ENCODE assay signal across 8 mouse cellular contexts in the genomic region with DNA sequence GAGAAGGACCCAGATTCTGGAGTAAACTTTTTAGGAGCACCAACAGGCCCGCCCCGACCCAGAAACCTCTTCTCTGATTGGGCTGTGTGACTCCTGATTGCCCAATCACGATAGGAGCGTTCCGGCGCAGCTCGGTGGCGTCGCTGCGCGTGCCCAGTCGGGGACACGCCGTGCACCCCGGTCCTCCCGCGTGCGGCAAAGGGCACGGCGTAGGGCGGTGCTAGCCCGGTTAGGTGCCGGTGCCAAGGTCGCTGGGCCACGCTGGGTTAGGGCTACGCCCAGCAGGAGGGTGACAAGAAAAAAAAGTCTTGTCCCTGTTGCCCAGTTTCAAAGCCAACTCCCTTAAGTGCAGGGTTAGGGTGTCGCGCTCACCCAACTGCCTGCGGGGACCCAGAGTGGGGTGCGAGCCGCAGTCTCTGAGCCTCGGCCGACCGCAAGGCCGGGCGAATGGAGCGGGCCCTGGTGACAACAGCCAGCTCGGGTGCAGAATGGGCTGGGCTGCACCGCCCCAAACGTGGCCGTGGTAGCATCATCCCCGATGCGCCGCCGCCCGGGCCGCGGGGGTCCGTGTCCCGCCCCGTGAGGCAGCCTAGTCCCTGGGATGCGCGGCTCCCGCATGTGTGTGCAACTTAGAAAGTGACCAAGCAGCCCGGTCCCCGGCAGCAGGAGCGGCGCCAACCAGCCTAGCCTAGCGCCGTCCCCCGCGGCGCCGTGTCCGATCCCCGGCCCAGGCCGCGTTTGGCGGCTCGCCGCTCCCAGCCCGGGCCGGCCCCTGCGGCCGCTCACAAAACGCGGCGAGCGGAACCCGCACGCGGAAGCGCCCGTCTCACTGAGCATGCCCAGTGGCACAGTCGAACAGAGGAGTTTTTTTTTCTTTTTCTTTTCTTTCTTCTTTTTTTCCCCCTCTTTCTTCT. TPM values are rescaled to one million over a fixed set of nuclear protein-coding genes. Genes with fewer than 3 reads are reported as not detected.
DNase-seq lines count a peak whose midpoint lies in the region; ATAC-seq and TF ChIP-seq lines count a peak whose summit lies in the region.

A gene (plus strand): TSS at position 832 of the 914 bp plus-strand sequence.

- peak within 1 kb of the TSS; percentile 89 to 97 for H3K4me3 ChIP-seq in MEL (ENCODE audit: control insufficient read depth in 1 of 2, insufficient read depth in 1 of 2, low read depth in 2 of 2, low read length in 2 of 2)
- H3K4me3 ChIP-seq in cerebellum, adult 2 months (replicated peaks; ENCODE audit: insufficient read depth, low read depth, low read length), result peak within 1 kb of the TSS; percentile 84
- peak within 1 kb of the TSS; percentile 92 for H3K4me3 ChIP-seq in forebrain, postnatal 0 days (ENCODE audit: low read depth, low read length)
- peak within 1 kb of the TSS; percentile 92 for H3K4me3 ChIP-seq in lung, embryonic 15.5 days

- peak within 1 kb of the TSS; percentile 73 for H3K4me2 ChIP-seq in forebrain, postnatal 0 days (ENCODE audit: low read depth)
- peak within 1 kb of the TSS; percentile 82 for H3K4me2 ChIP-seq in lung, embryonic 15.5 days

- no peak for TF ChIP-seq RAD21 in MEL (IDR thresholded peaks at IDR 0.05; ENCODE audit: low read depth, low read length)

- WGBS in cerebellum, adult 2 months, result under 1% methylated on average over 85 of the region's 85 CpGs
- WGBS in forebrain, postnatal 0 days, result 1% methylated on average over 85 of the region's 85 CpGs
- WGBS in lung, embryonic 15.5 days, result under 1% methylated on average over 85 of the region's 85 CpGs

- no peaks in the 10 kb centered on the region for H3K27me3 ChIP-seq in MEL (ENCODE audit: control insufficient read depth in 1 of 2, insufficient read depth in 2 of 2, low read length in 2 of 2)
- no peaks in the 10 kb centered on the region for H3K27me3 ChIP-seq in cerebellum, adult 2 months (ENCODE audit: control insufficient read depth, insufficient read depth, low read length)
- no peaks in the 10 kb centered on the region for H3K27me3 ChIP-seq in forebrain, postnatal 0 days (ENCODE audit: insufficient read depth, low read length)
- H3K27me3 ChIP-seq in lung, embryonic 15.5 days, result no peaks in the 10 kb centered on the region

- H3K79me2 ChIP-seq in MEL (ENCODE audit: control insufficient read depth, insufficient read depth, low read length, poor library complexity), result peaks cover 39% of the 10 kb centered on the region

- no peaks in the 10 kb centered on the region for H3K9me3 ChIP-seq in MEL (replicated peaks; ENCODE audit: insufficient read depth, low read length)
- H3K9me3 ChIP-seq in forebrain, postnatal 0 days (ENCODE audit: low read length), result no peaks in the 10 kb centered on the region
- no peaks in the 10 kb centered on the region for H3K9me3 ChIP-seq in lung, embryonic 15.5 days

- peak; percentile 82 to 94 for TF ChIP-seq POLR2A in MEL (IDR thresholded peaks at IDR 0.05; ENCODE audit: control insufficient read depth in 1 of 2, insufficient read depth in 1 of 2, low read depth in 1 of 2, low read length in 2 of 2, poor library complexity in 1 of 2)
- TF ChIP-seq POLR2A in cerebellum, adult 2 months (IDR thresholded peaks at IDR 0.05; ENCODE audit: borderline replicate concordance, insufficient read depth, low read length), result peak; percentile 78

- ATAC-seq in forebrain, postnatal 0 days, result peak; percentile 95
- ATAC-seq in lung, embryonic 15.5 days (ENCODE audit: borderline replicate concordance, extremely low read depth, low FRiP score, low TSS enrichment), result peak; percentile 96

- H3K27ac ChIP-seq in MEL (ENCODE audit: control insufficient read depth, low read depth, low read length), result peak within 1 kb of the TSS; percentile 97
- H3K27ac ChIP-seq in cerebellum, adult 2 months (ENCODE audit: insufficient read depth, low read length), result peak within 1 kb of the TSS; percentile 92
- peak within 1 kb of the TSS; percentile 98 for H3K27ac ChIP-seq in forebrain, postnatal 0 days (ENCODE audit: low read depth, low read length)
- H3K27ac ChIP-seq in lung, embryonic 15.5 days, result peak within 1 kb of the TSS; percentile 100

- DNase-seq in MEL (ENCODE audit: low read depth, low spot score), result peak; percentile 97
- peak; percentile 96 to 97 for DNase-seq in cerebellum, adult 2 months
- DNase-seq in forebrain, postnatal 0 days, result peak; percentile 95
- peak; percentile 94 for DNase-seq in heart, postnatal 4 days
- peak; percentile 92 to 94 for DNase-seq in layer of hippocampus, adult 8-10 months (ENCODE audit: low spot score in 2 of 2)
- peak; percentile 94 for DNase-seq in ovary, adult 18-20 months (ENCODE audit: low spot score)
- peak; percentile 93 for DNase-seq in thymus, postnatal 0 days (ENCODE audit: low spot score)

- peaks cover 0 to 26% of the 10 kb centered on the region in 2 experiments; a peak in 3 of 4 replicates for H3K36me3 ChIP-seq in MEL (ENCODE audit: control insufficient read depth in 1 of 2, insufficient read depth in 2 of 2, low read length in 2 of 2)
- H3K36me3 ChIP-seq in forebrain, postnatal 0 days (ENCODE audit: insufficient read depth), result no peaks in the 10 kb centered on the region
- peaks cover 3% of the 10 kb centered on the region; the same call in 1 of the 2 replicates for H3K36me3 ChIP-seq in lung, embryonic 15.5 days

- TF ChIP-seq EP300 in MEL (IDR thresholded peaks at IDR 0.05; ENCODE audit: low read depth in 1 of 2, low read length in 2 of 2), result 0 out of 4 replicates have a peak, but pooled peaks of 1 of the 2 experiments have one; percentile 2

- peak within 1 kb of the TSS; percentile 96 for H3K9ac ChIP-seq in MEL (ENCODE audit: control insufficient read depth, low read depth, low read length, poor library complexity, severe bottlenecking)
- peak within 1 kb of the TSS; percentile 85 for H3K9ac ChIP-seq in forebrain, postnatal 0 days
- H3K9ac ChIP-seq in lung, embryonic 15.5 days, result peak within 1 kb of the TSS; percentile 95

- no peak for TF ChIP-seq CTCF in MEL (IDR thresholded peaks at IDR 0.05 in 2 of 3, conservative IDR thresholded peaks at IDR 0.05 in 1 of 3; ENCODE audit: control insufficient read depth in 1 of 3, insufficient read depth in 1 of 3, low read depth in 2 of 3, low read length in 3 of 3, poor library complexity in 1 of 3, severe bottlenecking in 1 of 3)
- TF ChIP-seq CTCF in cerebellum, adult 2 months (IDR thresholded peaks at IDR 0.05; ENCODE audit: borderline replicate concordance, insufficient read depth, low read depth, low read length), result no peak
- no peak for TF ChIP-seq CTCF in forebrain, postnatal 0 days (IDR thresholded peaks at IDR 0.05; ENCODE audit: low read depth)

- peaks cover 8 to 22% of the 10 kb centered on the region in 2 experiments for H3K4me1 ChIP-seq in MEL (ENCODE audit: control insufficient read depth in 1 of 2, insufficient read depth in 2 of 2, low read length in 2 of 2)
- peaks cover 4% of the 10 kb centered on the region for H3K4me1 ChIP-seq in cerebellum, adult 2 months (ENCODE audit: control insufficient read depth, insufficient read depth, low read length)
- H3K4me1 ChIP-seq in forebrain, postnatal 0 days (ENCODE audit: insufficient read depth), result peaks cover 9% of the 10 kb centered on the region; the same call in 1 of the 2 replicates
- H3K4me1 ChIP-seq in lung, embryonic 15.5 days, result peaks cover 13% of the 10 kb centered on the region

TF ChIP-seq in MEL, 35 proteins besides CTCF, POLR2A, EP300 and RAD21 (continues in another document):
- TF ChIP-seq ZMIZ1 (IDR thresholded peaks at IDR 0.05; ENCODE audit: low read depth, low read length), result peak; percentile 96
- TF ChIP-seq ZKSCAN1 (IDR thresholded peaks at IDR 0.05; ENCODE audit: low read depth, low read length), result no peak
- TF ChIP-seq CHD2 (IDR thresholded peaks at IDR 0.05; ENCODE audit: low read length), result no peak
- no peak for TF ChIP-seq MEF2A (IDR thresholded peaks at IDR 0.05; ENCODE audit: extremely low read depth, insufficient replicate concordance, low read depth, low read length, poor library complexity, severe bottlenecking)
- peak; percentile 72 for TF ChIP-seq TCF12 (IDR thresholded peaks at IDR 0.05; ENCODE audit: low read depth, low read length)
- no peak for TF ChIP-seq MYB (IDR thresholded peaks at IDR 0.05; ENCODE audit: low read depth, low read length)
- TF ChIP-seq MYC (IDR thresholded peaks at IDR 0.05; ENCODE audit: low read depth, low read length), result peak; percentile 88
- peak; percentile 70; the same call in 1 of the 2 replicates for TF ChIP-seq POLR2AphosphoS5 (IDR thresholded peaks at IDR 0.05; ENCODE audit: borderline replicate concordance, low read depth, low read length)
- TF ChIP-seq BHLHE40 (IDR thresholded peaks at IDR 0.05; ENCODE audit: borderline replicate concordance, low read depth, low read length), result no peak
- no peak for TF ChIP-seq GABPA (IDR thresholded peaks at IDR 0.05; ENCODE audit: low read depth, low read length)
- peak; percentile 61 for TF ChIP-seq MXI1 (IDR thresholded peaks at IDR 0.05; ENCODE audit: low read depth, low read length)
- 0 out of 2 replicates have a peak, but pooled peaks have one; percentile 14 for TF ChIP-seq ETS1 (IDR thresholded peaks at IDR 0.05; ENCODE audit: low read depth, low read length)
- peak; percentile 90 for TF ChIP-seq ZNF384 (IDR thresholded peaks at IDR 0.05; ENCODE audit: low read depth, low read length)
- peak; percentile 36 for TF ChIP-seq CHD1 (IDR thresholded peaks at IDR 0.05; ENCODE audit: low read depth, low read length)
- TF ChIP-seq SMC3 (IDR thresholded peaks at IDR 0.05; ENCODE audit: low read depth, low read length), result no peak
- peak; percentile 86; the same call in 1 of the 2 replicates for TF ChIP-seq POLR2AphosphoS2 (IDR thresholded peaks at IDR 0.05; ENCODE audit: low read length)
- peak; percentile 87 for TF ChIP-seq HCFC1 (IDR thresholded peaks at IDR 0.05; ENCODE audit: low read depth, low read length)
- TF ChIP-seq SIN3A (IDR thresholded peaks at IDR 0.05; ENCODE audit: low read length), result peak; percentile 76
- TF ChIP-seq RCOR1 (IDR thresholded peaks at IDR 0.05; ENCODE audit: low read depth, low read length), result no peak
- TF ChIP-seq JUND (IDR thresholded peaks at IDR 0.05; ENCODE audit: low read depth, low read length), result no peak
- no peak for TF ChIP-seq ZC3H11A (IDR thresholded peaks at IDR 0.05; ENCODE audit: low read depth, low read length)

RNA-seq across cellular contexts. Expression of the gene that starts here (rescaled TPM):
- total RNA-seq in MEL (2012; rRNA removed), result 22.2 and 22.6 TPM in 2 replicates
- polyA plus RNA-seq in MEL (2012; ENCODE audit: insufficient read depth in 1 of 2, insufficient read length in 2 of 2, low read depth in 1 of 2, low replicate concordance in 2 of 2, missing spikeins in 1 of 2), result 10 to 100 TPM in 1 of 2 experiments, not detected in 1; 22.5 TPM
- polyA plus RNA-seq in cerebellum, adult 2 months (2012; rRNA removed), result 19.8 and 21.9 TPM in 2 replicates
- total RNA-seq in forebrain, postnatal 0 days (2014; rRNA removed), result 45.4 and 47.2 TPM in 2 replicates
- 38.1 and 40.8 TPM in 2 replicates for polyA plus RNA-seq in forebrain, postnatal 0 days (2015; fragmentation: Nextera tagmentation; extraction: Ambion mirVana)
- 10 to 100 TPM; 36.3 to 38.4 TPM for total RNA-seq in heart, postnatal 4 days (2021)
- 10 to 100 TPM; 28.0 to 30.4 (median 28.6) TPM for total RNA-seq in layer of hippocampus, adult 8-10 months (2022)
- 29.2 and 30.6 TPM in 2 replicates for polyA plus RNA-seq in lung, embryonic 15.5 days (2015; fragmentation: Nextera tagmentation; extraction: Ambion mirVana)
- 16.2 and 17.3 TPM in 2 replicates for polyA plus RNA-seq in thymus, postnatal 0 days (2015; fragmentation: Nextera tagmentation; extraction: Ambion mirVana)

Comparison
In these comparisons a context has a peak if more than half of its experiments do, and no peak if none do; other contexts are left out.
1. Peak in every context shown above with its lines: DNase-seq, ATAC-seq, H3K4me3 ChIP-seq and H3K27ac ChIP-seq.